Mouse (Mus musculus) heart, postnatal 14 days (tissue): ENCODE measurements around the gene Aifm3. TPM values are rescaled to one million over a fixed set of nuclear protein-coding genes. Genes with fewer than 3 reads are reported as not detected.

Source experiments
- DNase-seq, 2 experiments: peaks; one replicate each; pipeline ENCODE4 v3.0.0; 2021 to 2022
- intact Hi-C: fragments of 180-260 bp; cut with DNase I; formaldehyde crosslinking; loops from one replicate; pipeline ENCODE4 v1.15.1; 2025
- long read RNA-seq, 2 experiments: library from polyadenylated mRNA; stranded (forward); transcript quantifications; one replicate each; pipeline ENCODE4 v2.0.0; 2021
- total RNA-seq, 2 experiments: library from RNA; stranded (reverse); gene quantifications; 2 replicates each; pipeline ENCODE4 v1.2.3; 2021

Gene Aifm3
- under 1 TPM; 0.19 to 0.24 TPM for total RNA-seq
- long read RNA-seq, experiment 1, result 0 reads
- long read RNA-seq, experiment 2, result 0 reads

- intact Hi-C loops, result no loop called here
- peak; percentile 26 to 38 for DNase-seq
Measured at GRCm38 (mm10) chr16:17489469-17490111, at the start of gene Aifm3. TSS of gene Aifm3 (plus strand) at chr16:17489611.

DNA sequence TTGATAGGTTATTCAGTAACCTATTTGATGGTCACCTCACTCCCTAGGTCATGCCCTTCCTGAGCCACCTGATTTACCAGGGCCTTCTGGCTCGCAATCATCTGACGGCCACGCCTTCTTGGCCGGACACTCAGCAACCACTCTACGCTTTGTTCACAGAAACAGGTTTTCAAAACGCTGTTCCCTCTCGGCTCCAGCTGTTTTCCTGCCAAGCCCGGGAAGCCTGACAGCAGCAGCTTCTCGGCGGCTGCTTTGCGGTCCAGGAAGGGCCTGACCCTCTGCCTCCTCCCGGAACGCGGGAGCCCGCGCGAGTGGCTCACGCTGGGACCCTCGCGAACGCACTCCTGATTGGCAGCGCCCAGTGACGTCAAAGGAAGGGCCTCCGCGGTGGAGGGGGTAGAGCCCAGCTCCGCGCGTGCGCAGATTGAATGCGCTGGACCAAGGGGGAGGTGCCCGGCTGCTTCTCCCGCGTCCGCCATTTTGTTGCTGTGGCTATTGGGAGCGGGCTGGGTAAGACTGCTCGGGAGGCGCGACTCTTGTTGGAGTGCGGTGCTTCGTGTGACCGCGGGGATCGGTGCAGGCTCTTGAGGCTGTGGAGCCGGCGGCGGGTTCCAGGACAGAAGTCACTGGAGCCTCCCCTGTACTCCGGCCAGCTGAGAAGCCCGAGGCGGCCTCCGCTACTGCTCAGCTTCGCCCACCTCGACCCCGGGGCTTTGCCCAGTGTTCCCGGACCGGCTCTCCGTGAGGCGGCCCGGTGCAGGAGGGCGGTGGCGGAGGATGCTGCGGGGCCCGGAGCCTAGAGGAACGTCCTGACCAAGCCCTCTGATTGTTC is 37.7 kb upstream of the Aifm3 start, which contains the start of gene Crkl:
Gene Crkl, plus strand, starts transcription at position 447 of the 832 bp plus-strand sequence.
- DNase-seq, result peak; percentile 98 to 99
- intact Hi-C loops, result loop anchor here (2.0 to 5.0 kb wide), 2 partner anchors 44 to 57 kb away; partner anchors contain the start of genes Lztr1, Pi4ka and Snap29

DNA sequence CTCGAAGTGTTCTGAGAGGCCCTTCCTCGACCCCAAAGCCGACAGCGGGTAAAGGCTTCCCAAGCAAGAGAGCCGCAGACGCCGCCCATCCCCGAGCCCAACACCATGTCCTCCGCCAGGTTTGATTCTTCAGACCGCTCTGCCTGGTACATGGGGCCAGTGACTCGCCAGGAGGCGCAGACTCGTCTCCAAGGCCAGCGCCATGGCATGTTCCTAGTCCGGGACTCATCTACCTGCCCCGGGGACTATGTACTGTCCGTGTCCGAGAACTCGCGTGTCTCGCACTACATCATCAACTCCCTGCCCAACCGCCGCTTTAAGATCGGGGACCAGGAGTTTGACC is 37.1 kb upstream of the Aifm3 start:
- DNase-seq, result no peak
- intact Hi-C loops, result loop anchor here (2.0 to 5.0 kb wide), 2 partner anchors 45 to 56 kb away; partner anchors contain the start of genes Lztr1, Pi4ka and Snap29

DNA sequence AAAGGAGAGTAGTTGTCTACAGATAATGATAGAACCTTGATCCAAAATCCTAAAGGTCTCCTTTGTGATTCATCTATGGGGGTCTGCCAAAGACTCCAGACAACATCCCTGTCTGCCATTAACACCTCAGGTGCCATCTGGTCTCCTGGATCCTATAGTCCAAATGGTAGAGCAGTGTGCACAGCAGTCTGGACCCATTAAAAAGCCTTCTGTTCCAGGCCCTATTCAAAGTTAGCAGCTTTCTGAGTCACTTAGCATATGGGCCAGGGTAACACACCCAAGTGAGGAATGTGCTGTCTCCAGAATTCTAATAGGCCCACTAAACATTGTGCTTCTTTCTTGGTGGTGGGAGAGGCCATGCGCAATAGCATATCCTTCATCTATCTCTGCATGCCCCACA is 32.5 kb upstream of the Aifm3 start:
- no peak for DNase-seq
- intact Hi-C loops, result no loop called here

- intact Hi-C loops, result no loop called here
- DNase-seq, result peak; percentile 7 to 17
Measured at GRCm38 (mm10) chr16:17460254-17460653, 29.2 kb upstream of the Aifm3 start.

- intact Hi-C loops, result no loop called here
Measured at GRCm38 (mm10) chr16:17461596-17461995, 27.8 kb upstream of the Aifm3 start.

DNA sequence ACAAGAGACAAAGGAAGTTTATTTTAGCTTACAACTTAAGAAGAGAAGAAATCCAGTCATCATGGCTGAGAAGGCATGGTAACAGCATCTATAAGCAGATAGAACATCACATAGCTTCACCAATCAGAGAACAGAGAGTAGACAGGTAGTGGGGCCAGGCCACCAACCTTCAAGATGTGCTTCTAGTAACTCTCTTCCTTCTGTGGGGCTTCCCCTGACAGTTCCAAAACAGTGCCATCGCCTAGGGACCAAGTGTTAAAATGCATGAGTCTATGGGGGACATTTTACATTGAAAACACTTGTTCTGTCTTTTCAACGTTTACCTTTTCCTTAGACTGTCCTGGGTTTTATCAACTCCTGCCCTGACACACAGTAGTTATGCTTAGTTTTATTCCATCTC is 26.2 kb upstream of the Aifm3 start:
- DNase-seq, result no peak
- intact Hi-C loops, result no loop called here

More at GRCm38 (mm10) chr16:17461596-17461995, 27.8 kb upstream of the Aifm3 start:
- no peak for DNase-seq

GRCm38 (mm10) chr16:17466875-17467663 is 22.3 kb upstream of the Aifm3 start:
- intact Hi-C loops, result no loop called here

DNA sequence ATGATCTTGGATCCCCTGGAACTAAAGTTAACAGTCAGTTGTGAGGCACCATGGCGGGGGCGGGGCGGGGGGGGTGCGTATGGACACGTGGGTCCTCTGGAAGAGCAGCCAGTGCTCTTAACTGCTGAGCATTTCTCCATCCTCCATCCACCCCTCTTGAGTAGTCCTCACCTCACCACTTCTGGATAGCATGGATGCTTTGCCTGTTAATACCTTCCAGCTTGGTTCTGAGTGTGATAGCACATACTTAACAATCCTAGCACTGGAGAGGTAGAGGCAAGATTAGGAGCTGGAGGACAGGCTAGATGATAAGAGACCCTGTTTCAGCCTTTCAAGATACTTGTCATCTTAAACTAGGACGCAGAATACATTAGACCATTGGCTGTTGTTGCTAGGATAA is 16.9 kb upstream of the Aifm3 start:
- intact Hi-C loops, result no loop called here
- no peak for DNase-seq

More at GRCm38 (mm10) chr16:17466875-17467663, 22.3 kb upstream of the Aifm3 start:
- DNase-seq, result no peak

DNA sequence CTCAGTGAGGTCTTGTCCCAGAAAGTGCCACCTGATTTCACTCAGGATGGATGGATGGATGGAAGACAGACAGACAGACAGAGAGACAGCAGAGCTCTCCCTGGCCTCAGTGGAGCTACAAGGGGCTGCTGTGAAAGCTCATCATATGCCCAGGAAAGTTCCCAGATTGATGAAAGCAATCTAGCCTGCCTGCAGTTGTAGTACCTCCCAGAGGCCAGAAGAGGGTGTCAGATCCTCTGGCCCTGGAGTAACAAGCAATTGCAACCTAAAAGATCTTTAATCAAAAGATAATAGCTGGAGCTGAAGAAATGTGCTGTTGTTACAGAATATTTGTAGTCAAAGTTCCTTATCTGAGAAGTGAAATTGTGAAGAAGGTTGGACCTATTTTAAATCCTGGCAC is 15.3 kb upstream of the Aifm3 start:
- peak in 1 of 2 experiments; percentile 25 for DNase-seq
- intact Hi-C loops, result no loop called here

- intact Hi-C loops, result no loop called here
- no peak for DNase-seq
Measured at GRCm38 (mm10) chr16:17474761-17475160, 14.7 kb upstream of the Aifm3 start.

GRCm38 (mm10) chr16:17475326-17475725 is 14.1 kb upstream of the Aifm3 start:
- intact Hi-C loops, result no loop called here
- no peak for DNase-seq

DNA sequence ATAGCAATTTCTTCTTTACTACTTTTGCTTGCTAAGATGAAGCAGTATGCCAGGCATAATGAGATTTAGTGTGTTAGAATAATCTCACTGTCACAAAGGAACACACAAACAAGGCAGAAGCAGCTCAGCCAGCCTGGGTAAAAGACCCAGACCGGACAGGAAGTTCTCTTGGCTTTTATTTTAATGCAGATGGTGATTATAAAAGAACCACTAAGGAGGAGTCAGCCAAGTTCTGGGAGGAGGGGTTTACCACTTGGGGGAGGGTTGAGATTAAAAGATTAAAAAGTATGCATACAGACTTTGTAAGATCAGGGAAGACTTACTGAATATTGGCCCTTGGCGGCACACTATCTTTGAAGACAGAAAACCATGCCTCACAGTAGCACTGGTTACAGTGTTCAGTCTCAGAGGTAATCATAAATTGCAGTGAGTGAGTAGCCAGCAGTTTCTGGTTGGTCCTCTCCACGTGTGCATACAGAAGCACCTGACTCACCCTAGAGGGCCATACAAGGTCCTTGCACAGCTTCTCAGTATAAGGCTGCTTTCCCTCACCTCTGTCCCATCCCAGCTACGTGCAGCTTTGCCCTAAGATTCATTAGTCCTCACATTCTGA is 11.0 kb upstream of the Aifm3 start:
- no peak for DNase-seq
- intact Hi-C loops, result no loop called here

DNA sequence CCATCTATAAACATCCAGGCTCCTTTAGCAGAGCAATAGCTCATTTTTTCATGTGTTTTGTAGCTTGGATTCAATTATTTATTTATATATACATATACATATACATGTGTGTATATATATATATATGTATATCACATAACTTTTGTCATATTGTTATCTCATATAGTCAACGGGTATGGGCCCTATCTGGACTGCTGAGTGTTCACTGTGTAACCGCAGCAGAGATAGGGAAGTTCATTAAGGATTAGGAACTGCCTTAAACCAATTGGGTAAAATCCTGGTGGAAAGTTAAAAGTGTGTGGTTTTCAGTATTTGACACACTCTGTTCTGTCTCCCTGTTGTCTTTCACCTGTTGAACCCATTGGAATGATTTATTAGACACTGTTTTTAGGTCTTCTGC is 7.9 kb upstream of the Aifm3 start:
- DNase-seq, result no peak

DNA sequence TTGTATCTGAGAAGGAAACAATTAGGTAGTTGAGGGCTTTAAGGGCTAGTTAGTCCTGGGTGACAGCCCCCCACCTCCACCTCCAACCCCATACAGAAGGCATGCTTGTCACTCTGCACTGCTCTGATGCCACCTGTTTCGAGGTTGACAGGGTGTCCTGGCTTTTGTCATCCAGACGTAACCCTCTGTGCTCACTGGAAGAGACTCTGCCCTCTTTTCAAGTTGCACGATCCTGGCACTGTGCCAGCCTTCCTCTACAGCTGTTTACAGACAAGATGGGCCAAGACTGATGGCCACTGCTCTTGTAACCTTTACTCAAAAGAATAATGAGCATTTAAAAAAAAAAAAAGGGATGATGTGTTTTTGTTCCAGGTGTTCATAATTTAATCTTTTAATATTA is 2.9 kb upstream of the Aifm3 start:
- intact Hi-C loops, result no loop called here
- DNase-seq, result peak; percentile 47 to 49

More for the DNA sequence above, 7.9 kb upstream of the Aifm3 start:
- intact Hi-C loops, result no loop called here

DNA sequence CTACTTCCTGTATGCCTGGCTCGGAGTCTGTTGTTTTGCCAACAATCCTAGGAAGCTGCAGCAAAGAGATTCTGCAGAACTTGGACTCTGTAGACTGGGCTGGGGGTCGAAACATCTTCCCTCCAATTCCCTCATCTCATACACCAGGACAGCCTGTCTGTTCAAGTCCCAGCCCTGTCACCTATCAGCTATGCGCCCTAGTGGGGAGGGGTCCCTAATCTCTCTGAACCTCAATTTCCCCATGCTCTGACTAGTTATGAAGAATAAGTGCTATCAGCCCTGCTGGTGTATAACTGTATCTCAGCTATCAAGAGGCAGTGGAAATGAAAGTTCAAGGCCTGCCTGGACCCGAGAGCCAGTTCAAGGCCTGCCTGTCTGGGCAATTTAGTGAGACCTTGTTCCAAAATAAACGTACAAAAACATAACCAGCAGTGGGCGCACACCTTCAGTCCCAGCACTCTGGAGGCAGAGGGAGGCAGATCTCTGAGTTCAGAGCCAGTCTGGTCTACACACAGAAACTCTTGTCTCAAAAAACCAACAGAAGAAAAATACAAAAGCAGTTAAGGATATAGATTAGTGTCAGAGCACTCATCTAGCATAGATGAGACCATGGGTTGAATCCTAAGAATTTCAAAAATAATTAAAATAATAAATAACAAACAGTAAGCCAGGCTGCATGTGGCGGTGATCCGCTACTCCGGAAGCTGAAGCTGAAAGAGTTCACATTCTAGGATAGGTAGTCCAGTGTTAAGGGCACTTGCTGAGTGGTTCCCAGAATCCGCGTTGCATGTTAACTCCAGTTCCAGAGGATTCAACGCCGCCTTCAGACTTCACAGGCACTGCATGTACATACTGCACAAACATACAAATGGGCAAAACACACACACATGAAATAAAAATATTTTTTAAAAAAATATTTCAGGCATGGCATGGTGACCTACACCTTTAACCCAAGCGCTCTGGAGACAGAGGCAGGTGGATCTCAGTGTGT is 638 bp upstream of the Aifm3 start:
- no peak for DNase-seq

DNA sequence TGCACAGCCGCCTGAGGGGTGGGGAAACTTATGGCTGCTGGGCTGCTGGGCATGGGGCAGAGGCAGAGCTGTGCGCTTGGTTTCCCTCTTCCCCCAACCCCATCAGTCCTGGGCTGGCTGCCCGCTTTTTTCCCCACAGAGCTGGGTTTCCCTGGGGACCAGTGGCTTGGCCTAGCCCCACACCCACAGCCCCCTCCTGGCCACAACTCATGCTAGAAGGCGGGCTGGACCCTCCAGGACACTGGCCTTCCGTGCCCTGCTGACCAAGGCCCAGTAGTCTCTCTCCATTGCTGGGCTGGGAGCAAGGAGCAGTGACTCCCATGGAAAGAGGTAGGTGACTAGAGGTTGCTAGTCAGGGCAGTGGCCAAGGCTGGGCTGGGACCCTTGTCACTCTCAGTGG is 1.7 kb downstream of the Aifm3 start:
- intact Hi-C loops, result no loop called here

More for the DNA sequence above, 638 bp upstream of the Aifm3 start:
- intact Hi-C loops, result no loop called here

DNA sequence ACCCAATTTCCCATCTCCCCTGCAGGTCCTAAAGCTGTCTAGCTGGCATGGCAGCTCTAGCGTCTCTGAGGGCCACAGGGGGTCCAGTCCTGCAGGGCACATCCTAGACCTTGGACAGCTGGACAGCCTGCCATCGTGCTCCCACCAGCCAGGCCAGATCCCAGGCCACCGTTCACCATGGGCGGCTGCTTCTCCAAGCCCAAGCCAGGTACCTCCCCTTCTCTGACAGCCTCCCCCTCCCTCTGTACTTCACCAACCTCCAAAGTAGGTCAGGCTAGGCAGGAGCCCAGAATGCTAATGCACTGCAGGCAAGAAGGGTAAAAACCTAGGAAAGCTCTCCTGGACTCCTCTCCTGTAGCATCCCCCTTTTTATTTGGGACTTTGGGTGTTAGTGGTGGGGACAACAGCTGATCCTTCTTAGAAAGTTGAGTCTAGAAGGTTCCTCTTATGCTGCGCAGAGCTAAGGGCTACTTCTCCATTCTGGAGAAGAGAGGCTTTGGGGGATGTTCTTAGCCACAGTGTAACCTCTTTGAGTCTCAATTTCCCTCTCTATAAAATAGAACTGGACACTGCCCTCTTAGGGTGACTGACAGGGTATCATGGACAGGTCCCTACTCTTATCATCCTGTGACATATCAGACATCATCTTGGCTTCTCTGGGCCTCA is 2.6 kb downstream of the Aifm3 start:
- no peak for DNase-seq
- intact Hi-C loops, result no loop called here

More for the DNA sequence above, 1.7 kb downstream of the Aifm3 start:
- no peak for DNase-seq
